Mouse (Mus musculus) forebrain, embryonic 15.5 days (tissue): ENCODE data around the gene Olfr1055. TPM values are rescaled to one million over a fixed set of nuclear protein-coding genes. Genes with fewer than 3 reads are reported as not detected.
"Not testable (repeated sequence)": the region's sequence is repeated elsewhere in the genome, so short reads cannot be mapped to it uniquely, and the experiment has no call there.

Experiments used
- ATAC-seq: fragments of 200-750 bp; cut with Nextera tagmentation; replicated peaks from 2 replicates; pipeline ENCODE4 v1.8.0; 2017; ENCODE audit warnings: mild to moderate bottlenecking, moderate TSS enrichment, moderate library complexity
- H3K27ac ChIP-seq: fragments of 300-500 bp; sonication (generic); replicated peaks from 2 replicates; pipeline ENCODE4 v1.5.1; 2015; ENCODE audit warnings: mild to moderate bottlenecking, inconsistent platforms
- H3K27me3 ChIP-seq: fragments of 300-500 bp; sonication (generic); 2 replicates; pipeline ENCODE4 v1.6.1; 2015; ENCODE audit warnings: inconsistent platforms
- H3K36me3 ChIP-seq: fragments of 300-500 bp; sonication (generic); 2 replicates; pipeline ENCODE4 v1.6.1; 2015; ENCODE audit warnings: mild to moderate bottlenecking, inconsistent platforms
- H3K4me1 ChIP-seq: fragments of 300-500 bp; sonication (generic); 2 replicates; pipeline ENCODE4 v1.6.1; 2015; ENCODE audit warnings: inconsistent platforms
- H3K4me2 ChIP-seq: fragments of 300-500 bp; sonication (generic); replicated peaks from 2 replicates; pipeline ENCODE4 v1.6.1; 2015; ENCODE audit warnings: mild to moderate bottlenecking, inconsistent platforms
- H3K4me3 ChIP-seq: fragments of 300-500 bp; sonication (generic); 2 replicates; pipeline ENCODE4 v1.5.1; 2015; ENCODE audit warnings: mild to moderate bottlenecking, inconsistent platforms
- H3K9ac ChIP-seq: fragments of 300-500 bp; sonication (generic); replicated peaks from 2 replicates; pipeline ENCODE4 v1.6.1; 2015; ENCODE audit warnings: mild to moderate bottlenecking, inconsistent platforms
- H3K9me3 ChIP-seq: fragments of 300-500 bp; sonication (generic); 2 replicates; pipeline ENCODE4 v1.6.1; 2016; ENCODE audit warnings: inconsistent platforms
- WGBS: fragments of 180-500 bp; shearing (Covaris S2); methylation state at CpG from one replicate; pipeline ENCODE4 v1.1.7; 2015; ENCODE audit warnings: mixed read lengths; 5-methylcytosine and 5-hydroxymethylcytosine counted together
- polyA plus RNA-seq: library from polyadenylated mRNA; unstranded; fragments of >200 nt; fragmentation: Nextera tagmentation; extraction: Ambion mirVana; gene quantifications from 2 replicates; pipeline ENCODE4 v1.2.1, GENCODE M21; 2015

Gene Olfr1055
- not detected in 2 replicates for polyA plus RNA-seq

- no peaks in the 10 kb centered on the region for H3K9me3 ChIP-seq
- H3K9ac ChIP-seq: no peak within 1 kb of the TSS
- no peak within 1 kb of the TSS for H3K4me3 ChIP-seq
- H3K27ac ChIP-seq: no peak within 1 kb of the TSS
- H3K36me3 ChIP-seq: no peaks in the 10 kb centered on the region
- H3K4me2 ChIP-seq: no peak within 1 kb of the TSS
- no peaks in the 10 kb centered on the region for H3K27me3 ChIP-seq
- ATAC-seq: no peak
- H3K4me1 ChIP-seq: no peaks in the 10 kb centered on the region
- 93% methylated on average over 5 of the region's 5 CpGs for WGBS
These were observed at the start of gene Olfr1055 for GRCm38 (mm10) chr2:86350184-86350583. Gene Olfr1055, minus strand, starts transcription at chr2:86350284.

GRCm38 (mm10) chr2:86395114-86395513 is 45.0 kb upstream of the Olfr1055 start:
- Histone ChIP-seq H3K36me3 (no peaks in the 10 kb centered on the region), H3K9me3 (no peaks in the 10 kb centered on the region), H3K9ac (no peak overlapping the region), H3K4me3 (no peak overlapping the region), H3K27ac (no peak overlapping the region), H3K27me3 (no peaks in the 10 kb centered on the region), H3K4me1 (no peaks in the 10 kb centered on the region), H3K4me2 (no peak overlapping the region)
- ATAC-seq: no peak
- 83% methylated on average over 2 of the region's 2 CpGs for WGBS

DNA sequence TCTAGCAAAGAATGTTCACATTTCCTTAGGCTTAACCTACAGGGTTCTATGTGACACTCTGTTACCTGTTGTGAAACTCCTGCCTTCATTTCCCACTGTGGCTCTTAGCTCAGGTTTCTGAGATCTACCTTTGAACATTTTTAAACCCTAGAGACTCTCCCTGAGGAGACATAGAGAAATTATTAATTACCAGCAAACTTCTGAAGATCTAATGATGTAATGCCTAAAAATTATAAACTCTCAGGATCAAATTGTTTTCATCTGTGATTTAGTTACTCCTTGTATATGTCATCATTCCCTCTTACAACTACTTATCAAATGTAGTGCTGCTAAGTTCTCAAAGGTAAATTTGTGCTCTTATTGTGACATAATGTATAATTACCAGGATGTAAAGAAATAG is 38.4 kb upstream of the Olfr1055 start, which contains the start of gene Olfr1058:
TSS of gene Olfr1058 (minus strand) at position 101 of the 400 bp plus-strand sequence.
- H3K9ac ChIP-seq, H3K4me3 ChIP-seq, H3K4me1 ChIP-seq, H3K9me3 ChIP-seq, ATAC-seq, H3K36me3 ChIP-seq, H3K27me3 ChIP-seq, H3K27ac ChIP-seq, H3K4me2 ChIP-seq: not testable (repeated sequence)

DNA sequence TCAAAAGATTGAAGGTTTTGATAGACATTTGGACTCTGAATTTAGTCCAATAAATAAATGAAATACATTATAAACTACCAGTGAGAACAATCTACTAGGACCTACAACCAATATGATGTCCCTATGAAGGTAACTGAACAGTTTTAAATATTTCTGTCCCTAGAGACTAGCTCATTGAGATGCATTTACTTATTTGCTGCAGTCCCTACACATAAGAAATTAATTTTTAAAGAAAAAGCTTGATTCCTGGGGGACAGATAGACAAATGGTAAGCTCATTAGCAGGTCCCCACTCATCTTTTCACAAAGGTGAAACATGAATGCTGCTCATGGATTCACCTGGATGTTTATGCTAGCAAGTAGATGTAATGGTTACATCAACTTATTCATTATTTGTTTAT is 28.2 kb upstream of the Olfr1055 start, which contains the start of gene Olfr1057:
TSS of gene Olfr1057 (minus strand) at position 101 of the 400 bp plus-strand sequence.
- Histone ChIP-seq H3K27me3 (no peaks in the 10 kb centered on the region), H3K9me3 (no peaks in the 10 kb centered on the region), H3K4me3 (no peak within 1 kb of the TSS), H3K9ac (no peak within 1 kb of the TSS), H3K4me2 (no peak within 1 kb of the TSS), H3K4me1 (no peaks in the 10 kb centered on the region), H3K27ac (no peak within 1 kb of the TSS), H3K36me3 (no peaks in the 10 kb centered on the region)
- no peak for ATAC-seq

- not testable (repeated sequence) for H3K9me3 ChIP-seq, H3K4me1 ChIP-seq, H3K4me3 ChIP-seq, ATAC-seq, H3K9ac ChIP-seq, H3K27ac ChIP-seq, H3K36me3 ChIP-seq, H3K27me3 ChIP-seq, H3K4me2 ChIP-seq
- 71% methylated on average over 2 of the region's 6 CpGs for WGBS
These were observed 16.3 kb upstream of the Olfr1055 start for GRCm38 (mm10) chr2:86366342-86366741.

GRCm38 (mm10) chr2:86362369-86362768 is 12.3 kb upstream of the Olfr1055 start, which contains the start of gene Olfr1056:
Gene Olfr1056, minus strand, starts transcription at chr2:86362469.
- ATAC-seq: no peak

DNA sequence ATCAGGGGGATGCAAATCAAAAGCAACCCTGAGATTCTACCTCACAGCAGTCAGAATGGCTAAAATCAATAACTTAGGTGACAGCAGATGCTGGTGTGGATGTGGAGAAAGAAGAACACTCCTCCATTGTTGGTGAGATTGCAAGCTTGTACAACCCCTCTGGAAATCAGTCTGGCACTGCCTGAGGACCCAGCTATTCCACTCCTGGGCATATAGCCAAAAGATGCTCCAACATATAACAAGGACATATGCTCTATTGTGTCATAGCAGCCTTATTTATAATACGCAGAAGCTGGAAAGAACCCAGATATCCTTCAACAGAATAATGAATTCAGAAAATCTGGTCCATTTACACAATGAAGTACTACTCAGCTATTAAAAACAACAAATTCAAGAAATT is 1.7 kb upstream of the Olfr1055 start:
- not testable (repeated sequence) for H3K4me2 ChIP-seq, H3K36me3 ChIP-seq, H3K27ac ChIP-seq, ATAC-seq, H3K4me3 ChIP-seq, H3K9me3 ChIP-seq, H3K27me3 ChIP-seq, H3K9ac ChIP-seq, H3K4me1 ChIP-seq
- WGBS: 73% methylated on average over 1 of the region's 1 CpGs

More at GRCm38 (mm10) chr2:86362369-86362768, 12.3 kb upstream of the Olfr1055 start, which contains the start of gene Olfr1056:
- Histone ChIP-seq H3K27ac (no peak within 1 kb of the TSS), H3K36me3 (no peaks in the 10 kb centered on the region), H3K4me2 (no peak within 1 kb of the TSS), H3K4me1 (no peaks in the 10 kb centered on the region), H3K27me3 (no peaks in the 10 kb centered on the region), H3K9me3 (no peaks in the 10 kb centered on the region), H3K4me3 (no peak within 1 kb of the TSS), H3K9ac (no peak within 1 kb of the TSS)

GRCm38 (mm10) chr2:86335333-86335732 is 14.8 kb downstream of the Olfr1055 start, which contains the start of gene Olfr1054:
Gene Olfr1054, minus strand, starts transcription at chr2:86335433.
- H3K27ac ChIP-seq: no peak within 1 kb of the TSS
- no peaks in the 10 kb centered on the region for H3K4me1 ChIP-seq
- H3K9ac ChIP-seq: no peak within 1 kb of the TSS
- H3K9me3 ChIP-seq: no peaks in the 10 kb centered on the region
- H3K27me3 ChIP-seq: no peaks in the 10 kb centered on the region
- no peak for ATAC-seq
- 90% methylated on average over 3 of the region's 3 CpGs for WGBS
- no peaks in the 10 kb centered on the region for H3K36me3 ChIP-seq
- H3K4me2 ChIP-seq: no peak within 1 kb of the TSS
- H3K4me3 ChIP-seq: no peak within 1 kb of the TSS

DNA sequence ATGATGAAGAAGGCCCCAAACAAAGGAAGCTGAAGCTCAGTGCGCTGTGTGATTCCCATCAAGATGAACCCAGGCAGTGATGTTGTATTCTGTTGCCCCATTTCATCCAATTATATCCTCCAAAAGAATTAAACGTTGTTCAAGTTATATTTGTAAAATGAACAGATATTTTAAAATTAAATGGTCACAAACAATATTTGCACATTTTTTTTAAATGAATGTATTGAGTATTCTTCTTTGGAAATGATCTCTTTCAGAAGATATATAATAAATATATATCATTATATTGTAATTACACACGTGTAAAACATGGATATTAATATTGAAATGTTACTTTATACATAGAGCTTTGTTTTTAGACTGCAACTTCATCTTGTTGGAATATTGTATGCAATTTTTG is 34.9 kb downstream of the Olfr1055 start, which contains the start of gene Olfr1053:
TSS of gene Olfr1053 (minus strand) at position 101 of the 400 bp plus-strand sequence.
- H3K9me3 ChIP-seq: no peaks in the 10 kb centered on the region
- ATAC-seq: no peak
- H3K4me3 ChIP-seq: no peak within 1 kb of the TSS
- no peaks in the 10 kb centered on the region for H3K36me3 ChIP-seq
- no peaks in the 10 kb centered on the region for H3K27me3 ChIP-seq
- WGBS: 69% methylated on average over 3 of the region's 3 CpGs
- H3K27ac ChIP-seq: no peak within 1 kb of the TSS
- no peaks in the 10 kb centered on the region for H3K4me1 ChIP-seq
- H3K4me2 ChIP-seq: no peak within 1 kb of the TSS
- no peak within 1 kb of the TSS for H3K9ac ChIP-seq

Other genes starting within 250 kb of the Olfr1055 start
- gene Olfr1039, start 214.4 kb downstream of the Olfr1055 start, polyA plus RNA-seq: not detected in 2 replicates
- not detected in 2 replicates for gene Olfr1040, start 203.6 kb downstream of the Olfr1055 start, polyA plus RNA-seq
- not detected in 2 replicates for gene Olfr1042, start 188.4 kb downstream of the Olfr1055 start, polyA plus RNA-seq
- gene Olfr1043, start 182.8 kb downstream of the Olfr1055 start, polyA plus RNA-seq: not detected in 2 replicates
- gene Olfr1044, start 172.5 kb downstream of the Olfr1055 start, polyA plus RNA-seq: not detected in 2 replicates
- not detected in 2 replicates for gene Olfr52, start 164.6 kb downstream of the Olfr1055 start, polyA plus RNA-seq
- gene Olfr1045, start 147.3 kb downstream of the Olfr1055 start, polyA plus RNA-seq: not detected in 2 replicates
- not detected in 2 replicates for gene Olfr1046, start 131.0 kb downstream of the Olfr1055 start, polyA plus RNA-seq
- gene Olfr1047, start 118.9 kb downstream of the Olfr1055 start, polyA plus RNA-seq: not detected in 2 replicates
- gene Olfr1048, start 110.0 kb downstream of the Olfr1055 start, polyA plus RNA-seq: not detected in 2 replicates
- gene Olfr1049, start 92.0 kb downstream of the Olfr1055 start, polyA plus RNA-seq: not detected in 2 replicates
- not detected in 2 replicates for gene Olfr1051, start 71.2 kb downstream of the Olfr1055 start, polyA plus RNA-seq
- not detected in 2 replicates for gene Olfr1052, start 57.8 kb downstream of the Olfr1055 start, polyA plus RNA-seq
- gene Olfr1053, start 35.0 kb downstream of the Olfr1055 start, polyA plus RNA-seq: not detected in 2 replicates
- gene Olfr1054, start 14.9 kb downstream of the Olfr1055 start, polyA plus RNA-seq: not detected in 2 replicates
- gene Olfr1056, start 12.2 kb upstream of the Olfr1055 start, polyA plus RNA-seq: not detected in 2 replicates
- not detected in 2 replicates for gene Olfr1057, start 28.1 kb upstream of the Olfr1055 start, polyA plus RNA-seq
- not detected in 2 replicates for gene Olfr1058, start 38.3 kb upstream of the Olfr1055 start, polyA plus RNA-seq
- gene Olfr1061, start 63.8 kb upstream of the Olfr1055 start, polyA plus RNA-seq: not detected in 2 replicates
- not detected in 2 replicates for gene Olfr1062, start 76.5 kb upstream of the Olfr1055 start, polyA plus RNA-seq
- gene Olfr1065, start 100.3 kb upstream of the Olfr1055 start, polyA plus RNA-seq: not detected in 2 replicates
- not detected in 2 replicates for gene Olfr1066, start 106.0 kb upstream of the Olfr1055 start, polyA plus RNA-seq
- gene Olfr228, start 137.1 kb upstream of the Olfr1055 start, polyA plus RNA-seq: not detected in 2 replicates
- not detected in 2 replicates for gene Olfr1076, start 158.2 kb upstream of the Olfr1055 start, polyA plus RNA-seq
- not detected in 2 replicates for gene Olfr1079, start 192.2 kb upstream of the Olfr1055 start, polyA plus RNA-seq
- gene Olfr1080, start 208.0 kb upstream of the Olfr1055 start, polyA plus RNA-seq: not detected in 2 replicates
- gene Olfr1082, start 248.7 kb upstream of the Olfr1055 start, polyA plus RNA-seq: not detected in 2 replicates